Mouse (Mus musculus) gastrocnemius, adult 18-20 months (tissue): ENCODE data around the gene Il4. TPM values are rescaled to one million over a fixed set of nuclear protein-coding genes. Genes with fewer than 3 reads are reported as not detected.

Source experiments
- DNase-seq: peaks from one replicate; pipeline ENCODE4 v3.0.0; 2021; ENCODE audit warnings: low spot score
- long read RNA-seq, 2 experiments: library from polyadenylated mRNA; stranded (forward); transcript quantifications; one replicate each; pipeline ENCODE4 v2.0.0; 2021
- total RNA-seq, 2 experiments: library from RNA; stranded (reverse); gene quantifications; 2 replicates each; pipeline ENCODE4 v1.2.3; 2021

The Il4 gene
- not detected for total RNA-seq
- long read RNA-seq, experiment 1, partial matches to known transcripts = 1 of 1 reads
- long read RNA-seq, experiment 1, other reads (novel, unspliced or antisense) = 0 of 1 reads
- long read RNA-seq, experiment 2 = 0 reads

DNA sequence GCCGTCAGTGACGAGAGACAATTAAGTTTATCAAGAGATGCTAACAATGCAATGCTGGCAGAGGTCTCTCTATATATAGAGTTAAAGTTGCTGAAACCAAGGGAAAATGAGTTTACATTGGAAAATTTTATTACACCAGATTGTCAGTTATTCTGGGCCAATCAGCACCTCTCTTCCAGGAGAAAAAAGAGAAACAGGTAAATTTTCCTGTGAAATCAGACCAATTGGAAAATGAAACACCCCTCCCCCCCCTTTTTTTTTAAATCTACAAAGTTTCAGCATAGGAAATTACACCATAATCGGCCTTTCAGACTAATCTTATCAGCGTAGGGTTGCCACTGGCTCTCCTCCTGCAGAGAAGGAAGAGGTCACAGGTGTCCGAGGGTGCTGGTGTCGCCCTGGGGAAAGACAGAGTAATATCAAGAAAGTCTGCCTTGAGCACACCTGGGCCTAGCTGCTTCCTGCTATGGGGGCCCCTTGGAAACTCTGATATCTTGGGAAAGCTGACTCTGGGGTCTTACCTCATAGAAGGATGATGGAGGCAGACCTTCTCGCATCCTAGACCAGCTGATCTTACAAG, at the start of gene Il4:
Gene Il4 (minus strand): TSS at position 51 of the 580 bp plus-strand sequence.
- no peak for DNase-seq

DNA sequence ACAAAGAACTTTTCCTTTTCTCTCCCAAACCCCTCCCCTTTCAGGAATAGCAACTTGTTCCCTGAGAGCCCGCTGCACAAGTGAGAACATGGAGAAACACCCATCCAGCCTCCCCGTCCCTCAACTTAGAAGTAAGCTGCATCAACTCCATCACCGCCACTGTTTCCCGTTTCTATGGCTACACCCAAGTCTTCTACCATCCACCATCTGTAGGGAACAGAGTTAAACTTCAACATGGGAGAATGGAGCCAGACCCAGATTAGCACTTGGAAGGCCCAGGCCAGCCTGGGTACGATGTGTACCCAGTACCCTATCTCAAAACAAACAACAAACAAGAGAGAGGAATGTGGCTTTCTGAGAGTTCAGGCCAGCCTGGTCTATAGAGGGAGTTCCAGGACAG, 45.6 kb upstream of the Il4 start:
- no peak for DNase-seq

DNA sequence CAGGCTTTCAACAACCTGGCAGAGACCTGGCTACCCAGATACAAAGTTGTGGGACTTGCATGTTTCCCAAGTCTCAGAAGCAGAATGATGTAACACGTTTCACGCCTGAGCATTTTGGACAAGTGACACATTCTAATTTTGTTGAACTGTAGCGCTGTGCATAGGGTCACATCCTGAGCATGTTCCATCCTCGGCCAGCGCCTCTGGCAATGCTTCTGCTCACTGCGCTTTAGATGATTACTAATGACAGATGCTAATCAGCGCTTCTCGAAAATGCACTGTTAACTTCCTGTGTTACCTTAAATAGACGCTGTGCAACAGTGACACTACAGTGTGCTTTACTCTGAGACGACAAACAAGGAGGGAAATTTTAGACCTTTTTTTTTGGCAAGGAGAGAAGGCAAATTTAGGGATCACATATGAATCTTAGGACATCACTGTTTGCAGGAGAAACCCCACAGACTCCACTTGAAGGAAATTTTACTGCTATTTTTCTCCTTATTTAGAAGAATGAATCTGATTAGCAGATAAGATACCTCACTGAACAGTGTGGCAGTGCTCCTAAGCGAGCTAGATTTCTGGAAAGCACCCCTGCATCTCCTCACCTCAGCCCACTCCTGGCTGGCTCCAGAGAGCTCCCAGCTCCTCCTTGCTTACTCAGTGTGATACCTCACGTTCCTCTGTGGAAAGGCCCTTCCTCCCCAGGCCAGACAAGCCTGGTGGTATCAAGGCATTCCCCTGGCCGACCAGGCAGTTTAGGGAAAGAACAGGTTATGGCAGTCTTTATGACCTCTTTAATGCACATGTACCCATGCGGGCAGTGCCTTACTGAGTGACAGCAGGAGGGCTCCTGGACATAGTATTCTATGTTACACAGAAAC, 44.6 kb upstream of the Il4 start:
- DNase-seq = no peak

DNA sequence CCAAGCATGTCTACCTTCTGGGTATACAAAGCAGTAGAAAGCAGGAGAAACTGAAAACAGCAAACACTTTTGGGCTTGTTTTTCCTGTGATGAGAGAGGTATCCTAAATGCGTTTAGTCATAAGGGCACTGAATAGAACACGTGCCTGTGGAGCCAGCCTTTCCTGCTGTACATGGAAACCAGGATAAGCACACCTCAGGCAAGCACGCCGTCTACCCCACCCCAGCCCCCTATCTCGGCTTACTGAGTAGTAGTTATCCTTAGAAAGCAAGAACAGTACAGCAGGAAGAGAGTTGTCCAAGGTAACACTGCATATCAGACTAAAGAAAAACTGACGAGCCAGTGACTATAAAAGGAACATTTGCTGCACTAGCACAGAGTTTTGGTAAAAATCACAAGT, 39.4 kb upstream of the Il4 start:
- DNase-seq = no peak

DNA sequence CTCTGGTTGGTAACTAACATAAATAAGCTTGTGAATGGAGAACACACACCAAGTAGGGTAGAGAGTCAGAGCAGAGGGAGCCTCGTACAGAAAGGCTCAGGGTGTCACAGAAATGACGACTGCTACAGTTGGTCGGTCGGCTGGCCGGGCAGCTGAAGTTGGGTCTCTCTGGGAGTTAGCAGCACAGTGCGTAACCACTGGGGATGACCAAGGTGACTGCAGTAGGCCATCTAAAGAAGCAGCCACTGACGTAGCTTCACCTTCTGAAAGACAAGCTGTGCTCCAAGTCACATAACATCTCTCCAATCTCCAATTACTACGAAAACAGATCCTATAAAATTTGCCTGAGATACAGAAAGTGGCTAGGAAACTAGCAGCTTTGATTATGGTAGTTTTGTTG, 38.9 kb upstream of the Il4 start:
- no peak for DNase-seq

DNA sequence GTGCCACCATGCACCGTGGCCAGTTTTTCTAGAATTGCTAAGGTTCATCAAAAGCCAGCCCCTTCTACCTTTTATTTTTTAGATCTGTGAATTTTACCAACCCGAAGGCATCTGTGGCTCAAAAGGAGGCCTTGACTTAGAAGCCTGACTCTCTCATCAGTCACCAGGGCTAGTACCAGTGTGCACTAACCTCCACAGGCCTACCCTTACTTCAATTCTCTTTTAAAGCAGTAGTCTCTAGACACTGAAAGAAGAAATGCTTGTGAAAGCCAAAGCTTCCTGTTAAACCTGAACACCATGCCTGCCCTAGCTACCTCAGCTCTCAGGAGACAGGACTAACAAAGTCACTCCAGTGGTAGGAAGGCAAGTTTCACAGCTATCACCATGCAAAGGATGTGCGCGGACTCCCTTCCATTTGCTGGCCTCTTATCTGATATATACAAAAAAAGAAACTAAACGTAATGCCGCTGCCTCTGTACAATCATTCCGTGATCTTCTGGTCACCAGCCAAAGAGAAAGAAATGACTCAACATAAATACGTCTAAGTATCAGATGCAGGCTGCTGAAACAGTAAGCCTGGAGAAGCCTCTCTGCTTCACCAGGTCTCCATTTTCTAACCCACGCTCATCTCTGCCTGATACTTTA, 38.2 kb upstream of the Il4 start:
- no peak for DNase-seq

DNA sequence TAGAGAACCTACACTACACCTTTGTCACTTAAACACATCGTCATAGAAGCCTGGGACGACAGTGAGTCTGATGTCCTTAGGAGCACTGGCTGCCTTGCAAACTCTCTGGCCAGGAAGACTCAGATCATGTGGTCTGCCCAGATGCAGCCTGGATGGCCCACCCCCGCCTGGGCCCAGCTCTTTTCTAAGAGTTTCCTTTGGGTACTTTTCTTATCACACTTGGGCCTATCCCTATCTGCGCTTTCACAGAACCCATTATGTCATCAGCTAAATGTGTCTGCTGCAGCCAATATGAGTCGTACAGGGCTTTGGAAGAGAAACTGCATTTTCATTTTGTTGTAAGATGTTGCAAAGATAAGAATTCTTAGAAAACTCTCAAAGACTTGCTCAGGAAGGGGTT, 36.6 kb upstream of the Il4 start:
- DNase-seq = no peak

DNA sequence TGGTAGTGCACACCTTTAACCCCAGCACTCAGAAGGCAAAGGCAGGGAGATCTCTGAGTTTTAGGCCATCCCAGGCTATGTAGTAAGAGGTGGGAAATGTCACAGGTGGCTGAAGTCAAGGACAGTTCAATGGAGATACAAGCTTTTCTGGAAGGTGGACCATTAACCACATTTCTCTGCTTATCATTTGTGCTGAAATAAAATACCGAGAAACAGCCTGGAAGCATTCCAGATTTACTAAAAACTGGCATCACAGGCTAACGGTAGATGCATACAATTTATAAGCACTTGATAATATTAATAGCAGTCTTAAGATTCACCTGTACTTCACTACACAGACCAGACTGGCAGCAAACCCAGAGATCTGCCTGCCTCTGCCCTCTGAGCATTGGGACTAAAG, 34.0 kb upstream of the Il4 start:
- DNase-seq = no peak

DNA sequence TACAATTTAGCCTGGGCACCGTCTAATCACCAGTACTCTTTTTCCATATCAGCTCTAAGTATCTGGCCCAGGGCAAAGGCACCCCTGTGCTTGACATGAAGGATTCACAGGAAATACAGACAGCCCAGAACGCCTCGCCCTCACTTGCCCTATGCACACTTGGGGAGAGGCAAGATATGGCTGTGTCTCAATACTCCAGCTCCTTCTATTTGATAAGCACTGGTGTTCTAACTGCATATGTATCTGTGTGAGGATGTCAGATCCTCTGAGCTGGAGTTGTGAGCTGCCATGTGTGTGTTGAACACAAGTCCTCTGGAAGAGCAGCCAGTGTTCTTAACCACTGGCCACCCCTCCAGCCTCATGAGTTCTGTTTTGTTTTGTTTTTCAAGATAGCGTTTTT, 33.0 kb upstream of the Il4 start:
- DNase-seq = no peak

DNA sequence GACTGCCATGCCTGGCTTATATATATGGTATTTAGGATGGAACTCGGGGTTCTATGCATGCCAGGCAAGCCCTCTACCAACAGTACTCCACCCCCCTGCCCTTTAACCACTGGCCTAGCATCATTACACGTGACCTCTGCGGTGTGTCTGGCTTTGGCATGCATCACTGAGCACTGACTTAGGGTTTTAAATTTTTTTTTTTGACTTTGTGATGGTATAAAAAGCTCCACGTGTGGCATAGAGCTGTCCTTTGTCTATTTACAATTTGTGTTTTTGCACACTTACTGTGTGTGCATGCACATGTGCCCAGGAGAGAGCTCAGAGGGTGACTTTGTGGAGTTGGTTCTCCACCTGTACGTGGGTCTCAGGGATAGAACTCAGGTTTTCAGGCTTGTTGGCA, 25.5 kb upstream of the Il4 start:
- DNase-seq = no peak

DNA sequence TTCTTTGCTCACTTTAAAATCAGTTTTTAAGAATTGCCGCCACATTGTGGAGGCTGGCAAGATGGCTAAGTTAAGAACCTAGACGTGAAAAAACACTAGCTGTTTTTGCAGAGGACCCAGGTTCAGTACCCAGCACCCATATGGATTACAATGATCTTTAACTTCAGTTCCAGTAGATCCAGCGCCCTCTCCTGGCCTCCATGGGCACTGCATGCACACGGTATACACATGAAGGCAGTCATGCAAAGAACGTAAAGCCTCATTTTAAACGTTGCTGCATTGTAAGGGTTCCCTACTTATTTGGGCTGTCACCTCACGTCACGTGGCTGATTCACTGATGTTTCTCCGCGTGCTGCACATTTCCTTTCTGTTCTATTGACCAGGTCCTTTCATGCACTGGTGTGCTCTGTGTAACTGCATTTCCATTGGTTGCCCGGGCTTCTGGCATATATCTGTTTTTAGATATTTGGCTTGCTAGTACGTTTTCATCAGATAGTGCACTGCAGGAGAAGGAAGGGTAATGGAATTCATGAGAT, 24.3 kb upstream of the Il4 start:
- no peak for DNase-seq

DNA sequence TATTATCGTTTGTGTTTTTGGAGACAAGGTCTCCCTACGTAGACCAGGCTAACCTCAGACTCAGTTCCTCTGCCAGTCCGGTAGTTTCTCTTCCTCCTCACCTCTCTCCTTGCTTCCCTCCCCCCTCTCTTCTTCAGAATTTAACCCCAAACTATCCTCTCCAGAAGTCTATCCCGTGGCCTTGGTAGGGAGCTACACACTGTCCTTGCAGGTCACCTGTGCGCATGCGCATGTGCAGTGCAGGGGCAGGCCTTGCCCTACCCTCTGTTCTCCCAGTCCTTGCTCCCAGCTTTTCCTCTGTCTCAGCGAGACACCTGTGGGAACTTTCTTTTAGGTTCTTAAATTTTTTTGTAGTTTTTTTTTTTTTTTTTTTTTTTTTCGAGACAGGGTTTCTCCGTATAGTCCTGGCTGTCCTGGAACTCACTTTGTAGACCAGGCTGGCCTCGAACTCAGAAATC, 19.4 kb upstream of the Il4 start:
- no peak for DNase-seq

DNA sequence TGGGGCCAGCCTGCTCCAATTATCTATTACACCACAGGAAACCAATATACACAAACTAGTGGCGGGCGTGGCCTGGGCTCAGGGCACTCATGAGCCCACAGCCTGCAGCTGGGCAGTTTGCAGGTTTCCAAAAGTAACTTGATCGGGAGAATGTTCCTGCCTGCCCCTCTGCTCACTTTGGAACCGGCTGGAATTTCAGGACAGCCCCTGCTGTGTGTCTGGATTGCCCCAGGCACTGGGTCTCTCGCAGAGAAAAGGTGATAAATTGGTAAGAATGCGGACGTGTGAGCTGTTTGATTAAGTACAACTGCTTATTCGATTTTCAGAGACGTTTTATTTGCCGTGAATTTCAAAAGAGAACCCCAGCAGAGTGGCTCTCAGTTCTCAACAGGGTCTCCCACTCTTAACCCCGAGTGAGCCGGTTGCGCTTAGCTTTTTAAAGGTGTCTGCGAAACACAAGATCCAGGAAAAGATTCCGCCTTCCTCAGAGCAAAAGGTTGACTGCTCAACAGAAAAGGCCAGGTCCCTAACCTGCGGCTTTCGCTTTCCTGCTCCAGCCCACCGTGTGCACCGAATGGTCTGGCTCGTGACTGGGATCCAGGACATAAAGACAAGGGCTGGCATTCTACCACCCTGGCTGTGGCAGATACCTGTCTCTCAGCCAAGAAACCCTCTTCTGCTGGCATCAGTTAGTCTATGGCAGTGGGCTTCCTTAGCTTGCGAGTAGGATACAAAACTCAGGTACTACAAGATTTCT, 18.8 kb upstream of the Il4 start:
- DNase-seq = no peak

DNA sequence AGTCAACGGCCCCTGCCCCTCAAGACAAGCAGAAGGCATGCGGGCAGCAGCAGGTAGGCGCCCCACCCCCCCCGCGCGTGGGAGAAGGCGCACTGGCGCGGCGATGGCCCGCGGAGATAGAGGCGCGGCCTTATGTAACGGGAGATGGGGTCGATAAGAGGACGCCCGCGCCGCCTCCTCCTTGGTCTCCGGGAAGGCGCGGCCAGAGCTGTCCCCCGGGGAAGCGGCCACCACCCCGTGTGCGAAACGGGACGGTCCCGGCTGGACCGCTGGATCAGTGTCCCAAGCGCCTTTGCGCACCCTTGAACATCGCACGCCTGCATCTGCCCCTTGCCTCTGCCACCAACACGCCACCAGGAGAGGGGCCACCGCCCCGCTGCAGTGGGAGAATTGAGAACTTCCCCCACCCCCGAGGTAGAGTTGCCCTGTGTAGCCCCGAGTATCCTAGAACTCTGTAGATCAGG, 17.7 kb upstream of the Il4 start:
- no peak for DNase-seq

DNA sequence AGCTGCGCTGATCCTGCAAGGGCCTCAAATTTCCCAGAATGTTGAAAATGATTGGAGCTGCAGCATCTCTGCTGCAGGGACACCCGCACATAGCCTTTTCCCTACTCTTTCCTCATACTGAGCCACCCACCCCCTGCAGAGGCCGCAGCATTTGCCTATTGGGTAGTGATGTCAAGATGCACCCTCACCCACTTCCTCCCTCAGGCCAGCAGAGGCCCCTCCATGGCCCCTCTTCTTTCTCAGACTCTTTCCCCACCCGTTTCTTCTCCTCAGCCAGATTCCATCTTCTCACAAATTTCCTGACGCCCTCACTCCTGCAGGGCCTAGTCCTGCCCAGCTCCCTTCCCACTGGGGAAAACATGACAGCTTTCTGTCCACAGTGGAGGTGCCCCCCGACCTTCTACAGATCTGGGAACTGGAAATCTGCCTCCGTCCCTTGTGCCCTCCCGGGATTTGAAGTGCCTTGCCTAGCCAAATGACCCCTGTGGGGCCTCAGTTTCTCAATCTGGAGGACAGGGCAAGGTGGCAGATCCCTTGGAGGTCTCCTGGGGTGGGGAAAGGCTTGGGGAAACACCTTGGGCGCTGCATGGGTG, 17.2 kb upstream of the Il4 start:
- no peak for DNase-seq

DNA sequence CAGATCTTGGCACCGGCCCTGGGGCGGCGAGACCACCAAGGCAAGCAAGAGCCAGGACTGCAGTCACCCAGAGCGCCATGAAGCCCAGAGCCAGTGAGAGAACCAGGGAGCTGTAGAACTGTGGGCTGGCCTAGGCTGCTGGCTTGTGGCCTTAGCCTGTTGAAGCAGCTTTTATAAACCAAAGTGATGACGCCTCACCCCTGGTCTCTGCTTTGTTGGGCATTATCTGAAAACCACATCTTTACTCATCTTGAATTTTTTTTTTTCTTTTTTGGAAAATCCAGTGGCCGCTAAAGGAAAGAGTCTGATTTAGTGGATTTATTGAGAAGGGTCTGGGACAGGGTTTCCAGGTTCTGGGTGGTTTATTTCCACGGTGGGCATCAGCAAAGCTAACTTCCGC, 16.1 kb upstream of the Il4 start, which contains the start of gene Il13:
Gene Il13 (minus strand): TSS at position 147 of the 400 bp plus-strand sequence.
- DNase-seq = no peak

DNA sequence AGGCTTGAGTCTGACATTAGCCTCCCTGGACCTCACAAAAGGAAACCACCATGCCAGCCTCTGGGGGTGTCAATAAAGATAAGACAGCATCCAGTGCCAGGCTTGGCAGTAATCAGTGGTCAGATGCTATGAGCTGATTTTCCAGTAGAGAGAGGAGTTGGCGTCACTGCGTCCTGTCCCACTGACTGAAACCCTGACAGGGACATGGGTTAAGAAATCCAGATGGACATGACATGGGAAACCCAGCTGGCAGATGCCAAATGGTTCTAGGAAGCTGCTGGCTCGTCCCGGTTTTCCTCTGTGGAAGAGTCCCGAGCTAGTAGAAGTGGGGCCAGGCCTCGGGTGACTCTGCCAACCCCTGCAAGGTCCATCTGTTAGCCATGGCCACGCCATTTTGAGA, 15.2 kb upstream of the Il4 start:
- DNase-seq = no peak

DNA sequence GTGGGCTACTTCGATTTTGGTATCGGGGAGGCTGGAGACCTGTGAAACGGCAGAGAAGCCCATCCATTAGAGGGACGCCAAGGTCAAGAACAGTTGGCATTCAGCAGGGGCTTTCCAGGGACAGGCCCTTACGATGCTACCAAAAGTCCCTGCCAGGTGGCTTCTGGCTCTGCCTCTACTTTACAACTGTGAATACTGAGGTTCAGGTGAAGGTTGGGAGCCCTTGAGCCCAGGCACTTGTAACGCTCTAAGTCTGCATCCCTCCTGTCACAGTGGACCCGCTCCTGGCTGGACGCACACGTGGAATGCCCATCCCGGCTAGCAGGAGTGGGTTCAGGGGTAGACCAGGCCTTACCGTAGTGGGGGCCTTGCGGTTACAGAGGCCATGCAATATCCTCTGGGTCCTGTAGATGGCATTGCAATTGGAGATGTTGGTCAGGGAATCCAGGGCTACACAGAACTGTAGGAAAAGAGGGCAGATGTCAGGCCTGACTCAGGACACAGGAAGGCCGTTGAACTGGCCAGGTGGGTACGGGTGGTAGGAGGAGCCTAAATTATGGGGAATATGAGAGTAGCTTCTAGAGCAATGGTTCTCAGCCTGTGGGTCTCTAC, 13.8 kb upstream of the Il4 start:
- no peak for DNase-seq

DNA sequence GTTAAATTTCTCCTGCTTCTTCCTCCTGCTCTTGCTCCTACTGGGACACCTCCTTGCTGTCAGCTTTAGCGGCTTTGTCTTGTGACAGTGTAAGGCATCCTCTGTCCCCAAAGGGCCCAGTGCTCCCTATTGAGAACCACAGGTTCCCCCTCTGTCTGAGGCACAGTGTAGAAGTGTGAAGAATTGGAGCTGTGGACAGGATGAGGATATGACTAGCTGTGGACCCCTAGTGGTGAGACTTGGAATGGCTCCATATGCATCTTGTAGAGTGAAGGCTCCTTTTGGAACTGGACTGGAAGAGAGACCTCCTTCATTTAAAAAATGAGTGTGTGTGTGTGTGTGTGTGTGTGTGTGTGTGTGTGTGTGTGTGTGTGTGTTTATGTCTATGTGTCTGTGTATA, 9.4 kb upstream of the Il4 start:
- DNase-seq = peak; percentile 75

DNA sequence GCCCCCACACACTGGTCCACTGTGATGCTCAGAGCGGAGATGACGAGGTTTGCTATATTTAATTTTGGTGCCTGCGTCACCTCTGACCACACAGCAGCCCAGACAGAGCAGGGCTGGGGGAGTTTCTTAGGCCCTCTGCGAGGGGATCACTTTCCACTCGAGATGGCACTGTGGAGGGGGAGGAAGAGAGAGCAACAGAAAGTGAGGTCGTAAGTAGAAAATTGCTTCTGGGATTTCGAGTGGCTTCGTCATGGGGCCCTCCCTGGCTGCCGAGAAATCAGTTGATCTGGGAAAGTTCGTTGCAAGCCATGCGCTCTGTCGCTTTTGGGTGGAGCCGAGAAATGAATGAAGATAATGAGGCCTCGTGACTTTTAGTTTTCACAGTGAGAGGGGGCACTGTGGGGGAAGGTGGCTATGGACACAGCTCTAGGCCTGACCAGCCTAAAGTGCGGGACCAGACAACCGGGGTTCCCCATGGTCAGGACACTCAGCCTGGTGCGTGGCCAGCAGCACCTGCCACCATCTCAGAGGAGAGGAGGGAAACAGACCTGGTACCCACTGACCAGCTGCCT, 8.4 kb upstream of the Il4 start:
- no peak for DNase-seq
